Mouse (Mus musculus): ENCODE results near the gene Pitx2.

Gene Pitx2

GRCm38 (mm10) chr3:129199609-129200500 lies at the start of gene Pitx2:
TSS of gene Pitx2 (plus strand) at chr3:129199878.
- DNase-seq (ENCODE audit: low read depth): no peak

DNA sequence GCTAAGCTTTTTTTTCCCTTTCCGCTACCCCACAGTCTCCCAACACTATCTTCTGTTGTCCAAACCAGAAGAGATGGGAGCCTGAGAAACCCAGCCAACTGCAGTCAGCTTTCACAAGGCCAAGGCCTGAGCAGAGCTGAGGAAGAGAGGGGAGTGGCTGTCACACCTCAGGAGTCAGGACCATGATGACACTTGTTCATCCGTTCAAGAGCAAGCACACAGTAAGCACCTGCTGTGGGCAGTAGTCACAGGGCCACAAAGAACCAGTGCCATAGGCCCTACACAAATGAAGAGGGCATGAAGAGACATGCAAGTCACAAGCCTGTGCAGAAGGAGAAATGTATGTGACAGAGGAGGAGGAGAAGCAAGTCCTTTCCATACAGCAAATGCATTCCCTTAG lies 49.7 kb upstream of the Pitx2 start:
- DNase-seq (ENCODE audit: low read depth): no peak

- DNase-seq (ENCODE audit: low read depth): no peak
Observed at GRCm38 (mm10) chr3:129151096-129151685, 48.5 kb upstream of the Pitx2 start.

GRCm38 (mm10) chr3:129158812-129159370 lies 40.8 kb upstream of the Pitx2 start:
- DNase-seq (ENCODE audit: low read depth): no peak

GRCm38 (mm10) chr3:129161333-129162035 lies 38.2 kb upstream of the Pitx2 start:
- DNase-seq (ENCODE audit: low read depth): no peak

- DNase-seq (ENCODE audit: low read depth): no peak
Observed at GRCm38 (mm10) chr3:129164246-129164645, 35.4 kb upstream of the Pitx2 start.

- DNase-seq (ENCODE audit: low read depth): no peak
Observed at GRCm38 (mm10) chr3:129165715-129166114, 34.0 kb upstream of the Pitx2 start.

- DNase-seq (ENCODE audit: low read depth): no peak
Observed at GRCm38 (mm10) chr3:129166684-129167083, 33.0 kb upstream of the Pitx2 start.

GRCm38 (mm10) chr3:129170416-129170815 lies 29.3 kb upstream of the Pitx2 start:
- DNase-seq (ENCODE audit: low read depth): no peak

DNA sequence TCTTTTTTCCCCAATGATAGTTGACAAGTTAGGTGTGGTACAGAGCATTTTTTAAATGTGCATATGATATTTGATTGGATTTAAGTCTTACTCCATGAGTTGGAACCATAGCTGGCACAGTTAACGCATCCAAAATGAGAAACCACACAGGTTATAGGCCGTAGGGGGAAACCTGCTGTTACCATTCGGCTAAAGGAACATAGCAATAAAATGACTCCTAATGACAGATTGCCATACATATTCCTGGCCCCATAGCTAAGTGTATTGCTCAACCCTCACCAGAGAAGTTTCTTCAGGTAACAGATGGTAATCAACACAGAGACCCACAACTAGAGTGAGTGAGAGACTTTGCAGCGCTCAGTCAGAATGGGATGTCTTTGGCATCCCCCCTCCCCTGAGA lies 27.9 kb upstream of the Pitx2 start:
- no peak for DNase-seq (ENCODE audit: low read depth)

GRCm38 (mm10) chr3:129194436-129194835 lies 5.2 kb upstream of the Pitx2 start:
- DNase-seq (ENCODE audit: low read depth): no peak

DNA sequence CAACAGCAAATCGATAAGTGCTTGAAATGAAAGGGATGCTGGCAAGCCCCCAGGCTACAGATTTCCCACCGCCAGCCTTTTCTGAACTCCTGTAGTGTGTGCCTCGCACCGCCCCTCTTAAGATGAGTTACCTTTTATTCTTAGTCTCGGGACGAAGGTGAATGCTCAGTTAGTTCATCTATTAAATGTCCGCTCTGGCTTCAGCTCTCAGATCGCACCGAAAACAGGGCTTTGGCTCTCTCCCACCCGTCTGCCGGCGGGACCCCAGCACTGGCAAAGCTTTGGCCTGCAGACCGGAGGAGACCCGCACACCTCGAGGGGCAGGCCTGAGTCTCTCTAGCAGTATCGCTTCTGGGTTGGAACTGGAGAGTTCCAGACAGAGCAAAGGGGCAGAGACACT lies 4.6 kb upstream of the Pitx2 start:
- DNase-seq (ENCODE audit: low read depth): no peak

DNA sequence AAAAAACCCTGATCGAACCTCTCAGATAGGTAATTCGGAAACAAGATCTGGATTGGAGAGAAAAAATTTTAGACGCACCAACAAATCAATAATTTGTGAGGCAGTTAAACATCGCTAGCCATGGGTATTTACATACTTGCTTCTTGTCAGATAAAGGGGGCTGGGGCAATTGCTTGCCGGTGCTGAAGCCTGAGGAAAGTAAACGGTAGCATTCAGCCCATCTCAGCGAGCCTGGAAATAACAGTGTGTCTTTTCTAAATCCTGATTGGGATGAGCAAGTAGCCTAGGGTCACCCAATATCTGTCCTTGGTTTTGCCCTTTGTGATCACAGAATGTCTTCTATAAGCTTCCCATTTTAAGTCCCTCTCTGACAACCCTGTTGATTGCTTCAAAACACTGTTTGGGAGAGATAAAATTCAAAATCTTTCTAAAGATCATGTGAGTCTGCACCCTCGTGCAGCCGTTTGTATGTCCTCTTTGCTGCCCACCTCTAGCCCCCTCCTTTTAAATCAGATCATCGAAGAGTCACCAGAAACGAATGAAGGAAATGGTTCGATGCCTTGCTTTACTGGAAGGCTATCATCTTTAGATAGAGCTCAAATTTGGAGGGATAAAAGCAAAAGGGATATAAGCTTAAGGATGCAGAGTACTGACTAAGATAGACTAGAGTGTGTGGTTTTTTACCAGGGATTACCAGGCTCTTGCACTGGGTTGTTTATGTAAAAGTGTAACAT lies 3.7 kb upstream of the Pitx2 start:
- no peak for DNase-seq (ENCODE audit: low read depth)

GRCm38 (mm10) chr3:129196550-129196919 lies 3.1 kb upstream of the Pitx2 start:
- DNase-seq (ENCODE audit: low read depth): no peak

DNA sequence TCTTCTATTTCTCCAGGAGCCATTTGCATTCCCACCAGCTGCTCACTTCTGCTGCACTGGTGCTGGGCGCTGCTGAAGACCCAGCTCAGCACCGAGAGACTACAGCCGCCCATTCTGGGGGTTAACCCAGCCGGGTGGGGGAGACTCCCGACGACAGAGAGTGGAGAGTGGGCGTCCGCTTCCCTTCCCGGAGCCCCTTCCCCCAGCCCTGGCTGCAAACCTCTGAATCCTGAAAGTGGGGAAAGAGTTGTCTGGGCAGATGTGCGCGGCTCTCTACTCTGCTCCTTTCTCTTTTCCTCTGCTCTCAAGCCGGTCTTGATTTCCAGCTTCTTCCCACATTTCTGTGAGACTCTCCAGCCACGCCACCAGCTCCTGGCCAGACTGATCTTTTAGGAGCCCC lies 2.6 kb upstream of the Pitx2 start:
- no peak for DNase-seq (ENCODE audit: low read depth)

DNA sequence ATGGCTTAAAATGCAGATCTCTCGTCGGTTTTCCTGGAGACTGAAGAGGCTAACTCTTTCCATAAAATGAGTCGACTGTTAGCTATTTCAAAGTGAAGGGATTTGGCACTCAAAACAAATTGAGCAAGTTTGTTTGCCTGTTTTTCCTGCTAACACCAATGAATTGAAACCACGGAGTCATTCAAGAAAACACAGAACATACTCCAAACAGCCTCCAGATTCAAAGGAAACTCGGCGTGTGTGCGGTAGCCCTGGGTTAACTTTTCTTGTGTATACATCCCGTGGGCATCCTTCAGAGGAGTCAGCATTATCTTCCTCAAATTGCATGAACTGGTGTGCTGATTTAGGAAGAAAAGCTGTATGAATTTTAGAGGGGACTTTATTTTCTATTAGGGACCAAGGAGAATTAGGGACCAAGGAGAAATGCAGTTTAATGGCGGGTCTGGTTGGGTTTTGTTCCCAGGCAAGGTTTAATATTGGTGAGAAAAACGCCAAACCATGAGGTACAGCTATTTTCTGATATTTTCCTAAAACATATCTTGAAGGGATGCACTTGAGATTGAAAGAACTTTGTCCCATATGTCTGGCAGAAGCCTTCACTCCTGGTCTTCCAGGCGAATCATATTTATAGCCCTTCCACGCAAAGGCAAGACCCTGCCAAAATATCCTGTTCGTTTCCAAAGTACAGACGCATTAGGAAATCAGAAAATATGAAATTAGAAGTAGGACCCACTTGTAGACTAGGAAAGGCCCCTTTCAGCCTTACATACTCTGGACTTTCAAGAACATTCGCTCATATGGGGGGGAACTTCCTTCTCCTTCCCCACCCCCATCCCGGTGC lies 1.7 kb upstream of the Pitx2 start:
- no peak for DNase-seq (ENCODE audit: low read depth)

GRCm38 (mm10) chr3:129198627-129198903 lies 1.1 kb upstream of the Pitx2 start:
- no peak for DNase-seq (ENCODE audit: low read depth)

DNA sequence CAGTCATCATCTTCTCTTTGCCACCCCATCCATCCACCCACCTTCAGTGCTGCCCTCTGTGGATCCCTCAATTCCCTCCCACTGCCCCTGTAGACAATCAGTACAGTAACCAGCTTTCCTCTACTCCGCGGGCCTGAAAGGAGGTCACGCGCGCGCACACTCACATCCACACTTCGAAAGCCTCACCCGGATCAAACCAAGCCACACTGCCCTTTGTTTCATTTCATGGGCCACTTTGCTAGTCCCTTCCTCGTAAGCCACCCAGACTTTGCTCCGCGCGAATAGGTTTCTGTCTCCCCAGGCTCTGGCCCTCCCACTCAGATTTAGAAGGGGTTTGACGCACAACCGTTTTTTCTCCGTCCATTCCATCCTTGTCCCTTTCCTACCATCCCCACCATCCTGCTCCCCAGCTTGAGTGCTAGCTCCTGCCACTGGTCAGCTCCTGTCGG lies 494 bp upstream of the Pitx2 start:
- DNase-seq (ENCODE audit: low read depth): no peak

GRCm38 (mm10) chr3:129200501-129200890 lies 818 bp downstream of the Pitx2 start:
- DNase-seq (ENCODE audit: low read depth): no peak

GRCm38 (mm10) chr3:129201156-129201555 lies 1.5 kb downstream of the Pitx2 start:
- no peak for DNase-seq (ENCODE audit: low read depth)

DNA sequence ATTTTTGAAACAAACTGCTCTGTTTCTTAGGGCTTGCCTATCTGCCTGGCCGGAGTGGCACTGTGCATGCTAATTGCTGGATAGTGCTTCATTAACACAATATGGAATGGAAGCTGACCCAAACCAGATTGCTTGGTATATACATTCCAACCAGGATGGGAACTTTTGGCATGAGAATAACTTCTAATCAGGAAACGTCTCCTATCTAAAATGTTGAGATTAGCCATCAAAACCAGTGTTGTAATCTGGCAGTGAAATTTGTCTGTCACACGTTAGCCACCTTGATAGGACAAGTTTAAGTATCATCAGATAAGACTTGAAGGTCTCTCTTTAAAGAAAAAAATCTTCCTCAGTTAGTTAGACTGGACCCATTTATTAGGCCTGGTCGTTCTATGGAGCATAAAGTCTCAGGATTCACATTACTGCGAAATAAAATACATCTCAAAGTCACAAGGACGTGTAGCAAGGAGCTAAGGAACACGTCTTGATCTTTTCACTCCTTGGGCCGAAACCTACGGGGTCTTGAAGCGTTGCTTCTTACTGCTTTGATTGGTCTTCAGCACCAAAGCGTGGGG lies 2.1 kb downstream of the Pitx2 start:
- DNase-seq (ENCODE audit: low read depth): no peak

Data from fibroblast of lung, adult 2 months (primary cell).